Mouse (Mus musculus) erythroblast, embryonic 14.5 days (primary cell): ENCODE results near the gene Dcaf6.

ENCODE experiments used
- GATA1 ChIP-seq: IDR thresholded peaks from 2 replicates; pipeline ENCODE4 v1.6.1; 2012; ENCODE audit warnings: low read length, inconsistent platforms, mixed read lengths
- TAL1 ChIP-seq: IDR thresholded peaks from 3 replicates; pipeline ENCODE4 v1.6.1; 2012; ENCODE audit warnings: low read length, inconsistent platforms, mixed read lengths

DNA sequence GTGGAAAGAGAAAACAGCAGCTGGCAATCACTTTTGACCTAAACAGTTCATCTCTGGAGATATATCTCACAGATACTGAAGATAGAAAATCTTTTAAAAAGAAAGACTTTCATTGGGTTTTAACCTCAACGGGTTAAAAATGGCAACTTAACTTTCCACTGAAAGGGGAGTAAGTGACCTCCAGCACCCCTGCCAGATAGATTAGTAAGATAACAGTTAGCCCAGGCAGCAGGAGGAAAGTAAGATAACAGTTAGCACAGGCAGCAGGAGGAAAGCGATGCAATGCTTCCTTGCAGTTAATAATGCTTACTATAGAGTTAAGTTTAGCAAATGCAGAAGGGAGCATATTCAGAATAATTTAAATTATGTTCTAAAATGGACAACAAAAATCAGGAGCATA is 103.9 kb downstream of the Dcaf6 start:
- TF ChIP-seq GATA1 (peak; percentile 29; the same call in 1 of the 2 replicates), TAL1 (peak; percentile 35; the same call in 1 of the 3 replicates)
